Mouse (Mus musculus) E14TG2a.4 (cell line): ENCODE measurements at regions not wholly inside any gene's neighbourhood (a gene's known extent, or its start where the extent isn't known, plus 50 kb on each side); places are given as distances from the start of the nearest gene placed in this dataset.

ENCODE experiments used
- CTCF ChIP-seq: conservative IDR thresholded peaks from 2 replicates; pipeline ENCODE4 v1.5.1; 2014; ENCODE audit warnings: low read length
- NANOG ChIP-seq: IDR thresholded peaks from 2 replicates; pipeline ENCODE4 v1.6.1; 2014; ENCODE audit warnings: borderline replicate concordance, low read length, mixed read lengths
- POU5F1 ChIP-seq: IDR thresholded peaks from 2 replicates; pipeline ENCODE4 v1.6.1; 2014; ENCODE audit warnings: low read length, borderline replicate concordance

DNA sequence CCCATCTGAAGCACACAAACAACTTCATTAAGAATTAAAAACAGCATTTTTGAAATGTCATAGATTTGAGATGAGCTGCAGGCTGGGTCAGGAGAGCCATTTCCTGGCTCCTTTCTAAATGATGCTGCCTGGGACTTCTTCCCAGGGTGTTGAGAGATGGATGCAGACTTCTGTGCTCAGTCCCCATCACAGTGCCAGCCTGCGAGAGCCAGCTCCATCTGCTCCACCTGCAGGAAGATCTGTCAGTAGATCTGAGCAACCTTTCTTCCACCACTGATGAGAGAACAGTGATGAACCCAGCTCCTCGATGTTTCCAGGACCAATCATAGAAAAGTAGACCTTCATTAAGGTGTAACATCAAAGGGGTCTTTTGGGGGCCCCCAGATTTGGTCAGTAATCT lies 273.8 kb upstream of the Trpc7 start:
- TF ChIP-seq CTCF (no peak), NANOG (no peak), POU5F1 (no peak)
